Mouse (Mus musculus): Measurements from ENCODE around the gene Tob2.

- no peak for TF ChIP-seq POLR2A (IDR thresholded peaks at IDR 0.05; ENCODE audit: insufficient read depth, low read depth, low read length)
- TF ChIP-seq CTCF (IDR thresholded peaks at IDR 0.05; ENCODE audit: insufficient read depth, low read depth, low read length), result no peak
Observed at GRCm38 (mm10) chr15:81822631-81823030, 36.0 kb downstream of the Tob2 start.
